Mouse (Mus musculus) CH12.LX (cell line): ENCODE results near the gene Nod2. TPM values are rescaled to one million over a fixed set of nuclear protein-coding genes. Genes with fewer than 3 reads are reported as not detected.

ENCODE experiments used
- DNase-seq: peaks from one replicate; pipeline ENCODE4 v3.0.0-alpha.2; 2013; ENCODE audit errors: extremely low read depth
- H3K27ac ChIP-seq: 2 replicates; pipeline ENCODE4 v1.5.1; 2012; ENCODE audit warnings: low read depth, mild to moderate bottlenecking, control low read depth, moderate library complexity; ENCODE audit not compliant: insufficient read depth
- H3K27me3 ChIP-seq: replicated peaks from 2 replicates; pipeline ENCODE3; 2012; ENCODE audit warnings: inconsistent platforms
- H3K36me3 ChIP-seq, 2 experiments: replicated peaks in 1 of 2; 2 replicates each; pipeline versions ENCODE3 to v1.6.1; 2012; ENCODE audit warnings: inconsistent platforms in 1 of 2, low read length in 1 of 2, mild to moderate bottlenecking in 1 of 2, mixed read lengths in 1 of 2, moderate library complexity in 1 of 2; ENCODE audit not compliant: control insufficient read depth in 1 of 2, insufficient read depth in 1 of 2
- H3K4me1 ChIP-seq, 2 experiments: 2 replicates each; pipeline ENCODE4 v1.6.1; 2012; ENCODE audit warnings: inconsistent platforms in 1 of 2, moderate library complexity in 1 of 2; ENCODE audit not compliant: insufficient read depth in 2 of 2, control insufficient read depth in 1 of 2
- H3K4me2 ChIP-seq: 2 replicates; pipeline ENCODE4 v1.6.1; 2012; ENCODE audit warnings: low read depth, mild to moderate bottlenecking, control low read depth; ENCODE audit not compliant: poor library complexity, insufficient read depth, severe bottlenecking
- H3K4me3 ChIP-seq, 3 experiments: fragments of 150-350 bp in 1 of 3; sonication (generic) in 1 of 3; replicated peaks in 1 of 3; 2 replicates each; pipeline versions ENCODE3 to v1.5.1; 2011 to 2012; ENCODE audit warnings: low read depth in 2 of 3, low read length in 2 of 3, mild to moderate bottlenecking in 2 of 3, moderate library complexity in 2 of 3, control low read depth in 1 of 3, improper control_type of control experiment in 1 of 3, inconsistent platforms in 1 of 3, mixed read lengths in 1 of 3; ENCODE audit not compliant: poor library complexity in 1 of 3
- H3K79me2 ChIP-seq: replicated peaks from 2 replicates; pipeline ENCODE4 v1.6.1; 2012; ENCODE audit warnings: mild to moderate bottlenecking, moderate library complexity; ENCODE audit not compliant: control insufficient read depth, poor library complexity, insufficient read depth, severe bottlenecking; ENCODE audit errors: extremely low read depth
- H3K9ac ChIP-seq: 2 replicates; pipeline ENCODE4 v1.6.1; 2012; ENCODE audit warnings: low read depth, mild to moderate bottlenecking, control low read depth, moderate library complexity; ENCODE audit not compliant: insufficient read depth
- H3K9me3 ChIP-seq: replicated peaks from 2 replicates; pipeline ENCODE3; 2012; ENCODE audit warnings: low read length, inconsistent platforms, mixed read lengths
- BHLHE40 ChIP-seq: IDR thresholded peaks from 2 replicates; pipeline ENCODE4 v1.6.1; 2011; ENCODE audit warnings: mild to moderate bottlenecking, low read depth, low read length, improper control_type of control experiment
- CTCF ChIP-seq, 2 experiments: IDR thresholded peaks in 1 of 2; conservative IDR thresholded peaks in 1 of 2; 2 replicates each; pipeline ENCODE4 v1.5.1; 2011 to 2012; ENCODE audit warnings: low read depth in 2 of 2, low read length in 2 of 2, improper control_type of control experiment in 1 of 2, inconsistent platforms in 1 of 2, mild to moderate bottlenecking in 1 of 2, moderate library complexity in 1 of 2
- ELF1 ChIP-seq: IDR thresholded peaks from 2 replicates; pipeline ENCODE4 v1.6.1; 2014; ENCODE audit warnings: low read depth, mild to moderate bottlenecking, inconsistent platforms, low read length, improper control_type of control experiment
- ETS1 ChIP-seq: conservative IDR thresholded peaks from 2 replicates; pipeline ENCODE4 v1.6.1; 2012; ENCODE audit warnings: low read depth, mild to moderate bottlenecking, inconsistent platforms, low read length, improper control_type of control experiment, moderate library complexity
- IRF4 ChIP-seq: IDR thresholded peaks from 2 replicates; pipeline ENCODE4 v1.6.1; 2014; ENCODE audit warnings: low read depth, mild to moderate bottlenecking, inconsistent platforms, low read length, improper control_type of control experiment
- KAT2A ChIP-seq: IDR thresholded peaks from 2 replicates; pipeline ENCODE4 v1.6.1; 2012; ENCODE audit warnings: low read length, improper control_type of control experiment, inconsistent platforms; ENCODE audit not compliant: insufficient replicate concordance
- MAZ ChIP-seq: IDR thresholded peaks from 2 replicates; pipeline ENCODE4 v1.6.1; 2012; ENCODE audit warnings: low read depth, mild to moderate bottlenecking, inconsistent platforms, low read length, improper control_type of control experiment, moderate library complexity
- MXI1 ChIP-seq: IDR thresholded peaks from 2 replicates; pipeline ENCODE4 v1.6.1; 2011; ENCODE audit warnings: mild to moderate bottlenecking, low read depth, low read length, improper control_type of control experiment
- MYC ChIP-seq: IDR thresholded peaks from 2 replicates; pipeline ENCODE4 v1.6.1; 2011; ENCODE audit warnings: low read depth, mild to moderate bottlenecking, improper control_type of control experiment, low read length
- NELFE ChIP-seq: IDR thresholded peaks from 2 replicates; pipeline ENCODE4 v1.6.1; 2011; ENCODE audit warnings: low read depth, low read length, improper control_type of control experiment
- NRF1 ChIP-seq: IDR thresholded peaks from 2 replicates; pipeline ENCODE4 v1.6.1; 2014; ENCODE audit warnings: low read depth, mild to moderate bottlenecking, inconsistent platforms, low read length, improper control_type of control experiment, moderate library complexity
- PAX5 ChIP-seq: IDR thresholded peaks from 2 replicates; pipeline ENCODE4 v1.6.1; 2012; ENCODE audit warnings: low read length, inconsistent platforms, mixed read lengths
- RAD21 ChIP-seq: IDR thresholded peaks from 2 replicates; pipeline ENCODE4 v1.6.1; 2011; ENCODE audit warnings: low read depth, mild to moderate bottlenecking, low read length, improper control_type of control experiment, moderate library complexity
- SIN3A ChIP-seq: IDR thresholded peaks from 2 replicates; pipeline ENCODE4 v1.6.1; 2012; ENCODE audit warnings: low read length, improper control_type of control experiment, inconsistent platforms
- SMC3 ChIP-seq: IDR thresholded peaks from 2 replicates; pipeline ENCODE4 v1.6.1; 2011; ENCODE audit warnings: low read depth, low read length, improper control_type of control experiment
- USF2 ChIP-seq: conservative IDR thresholded peaks from 2 replicates; pipeline ENCODE4 v1.6.1; 2011; ENCODE audit warnings: low read depth, low read length, improper control_type of control experiment
- ZKSCAN1 ChIP-seq: IDR thresholded peaks from 2 replicates; pipeline ENCODE4 v1.6.1; 2012; ENCODE audit warnings: low read depth, inconsistent platforms, low read length, improper control_type of control experiment, borderline replicate concordance
- ZMIZ1 ChIP-seq: IDR thresholded peaks from 2 replicates; pipeline ENCODE4 v1.6.1; 2012; ENCODE audit warnings: low read depth, mild to moderate bottlenecking, inconsistent platforms, low read length, improper control_type of control experiment
- ZNF384 ChIP-seq: IDR thresholded peaks from 2 replicates; pipeline ENCODE4 v1.6.1; 2012; ENCODE audit warnings: low read depth, low read length, improper control_type of control experiment, inconsistent platforms
- dilution Hi-C: fragments of 300-500 bp; cut with MboI; formaldehyde crosslinking; loops from 2 replicates; pipeline ENCODE4 v1.14.3; 2020; ENCODE audit warnings: low sequenced_read_pairs; ENCODE audit not compliant: extremely low pct_unique_long_range_greater_than_20kb, extremely low pct_ligation_motif_present
- in situ Hi-C: fragments of 300-500 bp; cut with MboI; formaldehyde crosslinking; loops from 3 replicates; pipeline ENCODE4 v1.14.3; 2019; ENCODE audit warnings: low sequenced_read_pairs, low pct_ligation_motif_present, low pct_unique_long_range_greater_than_20kb, mixed read lengths
- polyA plus RNA-seq: library from polyadenylated mRNA; unstranded; fragments of >175 nt; gene quantifications from 2 replicates; pipeline ENCODE4 v1.2.1, GENCODE M21; 2012; ENCODE audit warnings: low read depth; ENCODE audit not compliant: insufficient read length
- total RNA-seq, 2 experiments: library from RNA; depleted of rRNA; stranded (reverse); fragments of 300-350 nt in 1 of 2; fragments of >200 nt in 1 of 2; gene quantifications; 2 replicates each; pipeline ENCODE4 v1.2.3; 2012 to 2014

Nod2 gene
- total and polyA plus RNA-seq, 3 experiments: 4.3 to 10.9 (median 7.5) TPM

DNA sequence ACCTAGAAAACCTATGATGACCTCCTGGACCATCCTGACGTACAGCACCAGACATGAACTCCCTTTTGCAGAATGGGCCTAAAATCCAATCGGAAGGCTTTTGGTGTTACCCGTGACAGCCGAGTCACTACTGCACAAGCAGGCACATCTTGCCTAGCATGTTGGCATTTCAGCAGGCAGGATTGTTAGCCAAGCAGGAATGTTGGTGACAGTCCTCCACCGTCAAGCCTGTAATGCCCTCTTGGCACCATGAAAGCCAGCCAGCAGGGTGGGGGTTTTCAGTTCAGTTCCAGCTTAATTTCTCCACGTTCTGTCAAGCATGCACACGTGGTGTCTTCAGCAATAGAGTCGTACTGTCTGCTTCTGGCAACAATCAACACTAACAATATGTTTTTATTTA is 30.0 kb downstream of the Nod2 start:
- TF ChIP-seq BHLHE40 (no peak), IRF4 (no peak), ZNF384 (no peak), ETS1 (no peak), MAZ (no peak), ZMIZ1 (no peak), PAX5 (no peak), KAT2A (no peak), ELF1 (no peak), SMC3 (no peak), NELFE (no peak), MYC (no peak), SIN3A (no peak)
- Histone ChIP-seq H3K4me2 (no peak overlapping the region), H3K27ac (no peak overlapping the region), H3K4me3 (no peak overlapping the region), H3K79me2 (no peaks in the 10 kb centered on the region), H3K9ac (no peak overlapping the region), H3K27me3 (no peaks in the 10 kb centered on the region), H3K4me1 (peaks cover 6 to 53% of the 10 kb centered on the region in 2 experiments; a peak in 3 of 4 replicates), H3K36me3 (peaks cover 80 to 98% of the 10 kb centered on the region in 2 experiments), H3K9me3 (peaks cover 8% of the 10 kb centered on the region)
- dilution Hi-C loops (no loop called here), in situ Hi-C loops (no loop called here)
- no peak for DNase-seq

DNA sequence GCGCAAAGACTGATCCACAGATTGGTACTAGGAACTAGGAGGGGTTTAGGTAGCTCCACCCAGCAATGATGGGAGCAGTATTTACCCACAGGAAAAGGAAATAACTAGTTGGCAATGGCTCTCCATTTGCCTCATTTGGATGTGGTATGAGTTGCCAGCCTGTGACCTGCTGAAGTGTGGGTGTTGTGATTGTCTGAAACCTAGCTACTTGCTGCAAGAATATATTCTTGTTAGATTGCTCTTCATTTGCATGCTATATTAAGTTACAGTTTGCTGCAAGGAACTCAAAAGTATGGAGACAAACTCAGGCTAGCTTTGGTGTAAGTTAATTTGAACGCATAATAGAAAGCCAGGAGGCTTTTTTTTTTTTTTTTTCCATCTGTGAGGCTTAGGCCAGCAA is 33.5 kb downstream of the Nod2 start:
- Histone ChIP-seq H3K4me1 (peaks cover 0 to 39% of the 10 kb centered on the region in 2 experiments; a peak in 2 of 4 replicates), H3K27ac (no peak overlapping the region), H3K27me3 (no peaks in the 10 kb centered on the region), H3K36me3 (peaks cover 69 to 90% of the 10 kb centered on the region in 2 experiments), H3K79me2 (no peaks in the 10 kb centered on the region), H3K9me3 (peaks cover 8% of the 10 kb centered on the region), H3K4me3 (no peak overlapping the region), H3K4me2 (no peak overlapping the region), H3K9ac (no peak overlapping the region)
- no peak for DNase-seq
- dilution Hi-C loops (no loop called here), in situ Hi-C loops (no loop called here)
- no peak for TF ChIP-seq CTCF (conservative IDR thresholded peaks at IDR 0.05 in 1 of 2, IDR thresholded peaks at IDR 0.05 in 1 of 2; ENCODE audit: low read depth in 2 of 2, low read length in 2 of 2)
- no peak for TF ChIP-seq MAZ
- TF ChIP-seq ETS1: no peak
- TF ChIP-seq RAD21: no peak
- no peak for TF ChIP-seq USF2
- no peak for TF ChIP-seq NRF1
- no peak for TF ChIP-seq ZKSCAN1
- no peak for TF ChIP-seq KAT2A
- TF ChIP-seq MXI1: no peak
- no peak for TF ChIP-seq IRF4
- TF ChIP-seq PAX5: no peak
